Mouse (Mus musculus) limb, embryonic 15.5 days (tissue): ENCODE results near the gene Rnf180. TPM values are rescaled to one million over a fixed set of nuclear protein-coding genes. Genes with fewer than 3 reads are reported as not detected.

Source experiments
- ATAC-seq: fragments of 200-750 bp; cut with Nextera tagmentation; 2 replicates; pipeline ENCODE4 v1.8.0; 2017; ENCODE audit warnings: low read depth, moderate TSS enrichment; ENCODE audit not compliant: insufficient number of reproducible peaks, low FRiP score, low TSS enrichment
- H3K27ac ChIP-seq: fragments of 300-500 bp; sonication (generic); 2 replicates; pipeline ENCODE4 v1.5.1; 2015; ENCODE audit warnings: moderate library complexity, mild to moderate bottlenecking, inconsistent platforms
- H3K27me3 ChIP-seq: fragments of 300-500 bp; sonication (generic); 2 replicates; pipeline ENCODE4 v1.6.1; 2015; ENCODE audit warnings: inconsistent platforms
- H3K36me3 ChIP-seq: fragments of 300-500 bp; sonication (generic); 2 replicates; pipeline ENCODE4 v1.6.1; 2015; ENCODE audit warnings: inconsistent platforms
- H3K4me1 ChIP-seq: fragments of 300-500 bp; sonication (generic); 2 replicates; pipeline ENCODE4 v1.6.1; 2015; ENCODE audit warnings: inconsistent platforms
- H3K4me2 ChIP-seq: fragments of 300-500 bp; sonication (generic); 2 replicates; pipeline ENCODE4 v1.6.1; 2015; ENCODE audit warnings: mild to moderate bottlenecking, inconsistent platforms
- H3K4me3 ChIP-seq: fragments of 300-500 bp; sonication (generic); 2 replicates; pipeline ENCODE4 v1.5.1; 2015; ENCODE audit warnings: mild to moderate bottlenecking, inconsistent platforms
- H3K9ac ChIP-seq: fragments of 300-500 bp; sonication (generic); 2 replicates; pipeline ENCODE4 v1.6.1; 2015; ENCODE audit warnings: inconsistent platforms
- H3K9me3 ChIP-seq: fragments of 300-500 bp; sonication (generic); 2 replicates; pipeline ENCODE4 v1.6.1; 2016; ENCODE audit warnings: inconsistent platforms
- WGBS: fragments of 180-500 bp; shearing (Covaris S2); methylation state at CpG from one replicate; pipeline ENCODE4 v1.1.7; 2015; 5-methylcytosine and 5-hydroxymethylcytosine counted together
- polyA plus RNA-seq: library from polyadenylated mRNA; unstranded; fragments of >200 nt; fragmentation: Nextera tagmentation; extraction: Ambion mirVana; gene quantifications from 2 replicates; pipeline ENCODE4 v1.2.1, GENCODE M21; 2015

Gene Rnf180
- polyA plus RNA-seq, 1 experiment from 2014 or later, result 7.7 TPM

- WGBS, result 85% methylated on average over 5 of the region's 5 CpGs
- no peaks in the 10 kb centered on the region for H3K4me1 ChIP-seq
- H3K9me3 ChIP-seq, result no peaks in the 10 kb centered on the region
- no peaks in the 10 kb centered on the region for H3K27me3 ChIP-seq
- no peak overlapping the region for H3K9ac ChIP-seq
- no peak overlapping the region for H3K27ac ChIP-seq
- no peaks in the 10 kb centered on the region for H3K36me3 ChIP-seq
- no peak overlapping the region for H3K4me2 ChIP-seq
- ATAC-seq, result no peak
- H3K4me3 ChIP-seq, result no peak overlapping the region
Measured at GRCm38 (mm10) chr13:105180781-105181180, 113.8 kb downstream of the Rnf180 start.

- Histone ChIP-seq H3K4me3 (no peak overlapping the region), H3K4me1 (no peaks in the 10 kb centered on the region), H3K36me3 (no peaks in the 10 kb centered on the region), H3K27ac (no peak overlapping the region), H3K9ac (no peak overlapping the region), H3K9me3 (no peaks in the 10 kb centered on the region), H3K4me2 (no peak overlapping the region), H3K27me3 (no peaks in the 10 kb centered on the region)
- 77% methylated on average over 6 of the region's 6 CpGs for whole genome bisulfite sequencing
- ATAC-seq, result no peak
Measured at GRCm38 (mm10) chr13:105165441-105165840, 129.2 kb downstream of the Rnf180 start.

- 43% methylated on average over 4 of the region's 4 CpGs for WGBS
- Histone ChIP-seq H3K27me3 (no peaks in the 10 kb centered on the region), H3K4me1 (no peaks in the 10 kb centered on the region), H3K9me3 (no peaks in the 10 kb centered on the region), H3K27ac (no peak overlapping the region), H3K4me2 (no peak overlapping the region), H3K4me3 (no peak overlapping the region), H3K9ac (no peak overlapping the region), H3K36me3 (no peaks in the 10 kb centered on the region)
- no peak for ATAC-seq
Measured at GRCm38 (mm10) chr13:105153955-105154354, 140.7 kb downstream of the Rnf180 start.

GRCm38 (mm10) chr13:105150006-105150405 is 144.6 kb downstream of the Rnf180 start:
- no peak overlapping the region for H3K4me3 ChIP-seq
- no peaks in the 10 kb centered on the region for H3K27me3 ChIP-seq
- no peaks in the 10 kb centered on the region for H3K9me3 ChIP-seq
- H3K4me1 ChIP-seq, result no peaks in the 10 kb centered on the region
- WGBS, result 76% methylated on average over 3 of the region's 3 CpGs
- no peak overlapping the region for H3K4me2 ChIP-seq
- ATAC-seq, result no peak
- H3K27ac ChIP-seq, result no peak overlapping the region
- H3K36me3 ChIP-seq, result no peaks in the 10 kb centered on the region
- H3K9ac ChIP-seq, result no peak overlapping the region

GRCm38 (mm10) chr13:105147795-105148418 is 146.7 kb downstream of the Rnf180 start:
- Histone ChIP-seq H3K27ac (no peak overlapping the region), H3K9me3 (no peaks in the 10 kb centered on the region), H3K9ac (no peak overlapping the region), H3K4me1 (no peaks in the 10 kb centered on the region), H3K4me3 (no peak overlapping the region), H3K4me2 (no peak overlapping the region), H3K27me3 (no peaks in the 10 kb centered on the region), H3K36me3 (no peaks in the 10 kb centered on the region)
- no peak for ATAC-seq
- WGBS, result 57% methylated on average over 4 of the region's 4 CpGs

- Histone ChIP-seq H3K36me3 (no peaks in the 10 kb centered on the region), H3K4me2 (no peak overlapping the region), H3K9me3 (no peaks in the 10 kb centered on the region), H3K4me3 (no peak overlapping the region), H3K4me1 (no peaks in the 10 kb centered on the region), H3K27me3 (no peaks in the 10 kb centered on the region), H3K9ac (no peak overlapping the region), H3K27ac (no peak overlapping the region)
- no peak for ATAC-seq
- WGBS, result 6% methylated on average over 1 of the region's 1 CpGs
Measured at GRCm38 (mm10) chr13:105146827-105147226, 147.8 kb downstream of the Rnf180 start.

- Histone ChIP-seq H3K27ac (no peak overlapping the region), H3K9ac (no peak overlapping the region), H3K4me3 (no peak overlapping the region), H3K9me3 (no peaks in the 10 kb centered on the region), H3K4me1 (no peaks in the 10 kb centered on the region), H3K36me3 (no peaks in the 10 kb centered on the region), H3K27me3 (no peaks in the 10 kb centered on the region), H3K4me2 (no peak overlapping the region)
- no peak for ATAC-seq
- 77% methylated on average over 4 of the region's 4 CpGs for WGBS
Measured at GRCm38 (mm10) chr13:105139881-105140280, 154.7 kb downstream of the Rnf180 start.

- H3K27me3 ChIP-seq, result no peaks in the 10 kb centered on the region
- H3K4me2 ChIP-seq, result no peak overlapping the region
- no peaks in the 10 kb centered on the region for H3K36me3 ChIP-seq
- no peak overlapping the region for H3K27ac ChIP-seq
- H3K4me1 ChIP-seq, result no peaks in the 10 kb centered on the region
- no peaks in the 10 kb centered on the region for H3K9me3 ChIP-seq
- WGBS, result 72% methylated on average over 5 of the region's 5 CpGs
- H3K9ac ChIP-seq, result no peak overlapping the region
- no peak overlapping the region for H3K4me3 ChIP-seq
- no peak for ATAC-seq
Measured at GRCm38 (mm10) chr13:105134397-105134796, 160.2 kb downstream of the Rnf180 start.

- ATAC-seq, result no peak
Measured at GRCm38 (mm10) chr13:105132776-105133175, 161.8 kb downstream of the Rnf180 start.

GRCm38 (mm10) chr13:105132370-105132769 is 162.2 kb downstream of the Rnf180 start:
- Histone ChIP-seq H3K4me3 (no peak overlapping the region), H3K9me3 (no peaks in the 10 kb centered on the region), H3K36me3 (no peaks in the 10 kb centered on the region), H3K4me2 (no peak overlapping the region), H3K27ac (no peak overlapping the region), H3K4me1 (no peaks in the 10 kb centered on the region), H3K9ac (no peak overlapping the region), H3K27me3 (no peaks in the 10 kb centered on the region)
- 57% methylated on average over 6 of the region's 6 CpGs for WGBS
- ATAC-seq, result no peak

More at GRCm38 (mm10) chr13:105132776-105133175, 161.8 kb downstream of the Rnf180 start:
- Histone ChIP-seq H3K4me1 (no peaks in the 10 kb centered on the region), H3K27ac (no peak overlapping the region), H3K9ac (no peak overlapping the region), H3K4me3 (no peak overlapping the region), H3K4me2 (no peak overlapping the region), H3K36me3 (no peaks in the 10 kb centered on the region), H3K9me3 (no peaks in the 10 kb centered on the region), H3K27me3 (no peaks in the 10 kb centered on the region)
- WGBS, result 72% methylated on average over 2 of the region's 2 CpGs

- Histone ChIP-seq H3K27ac (no peak overlapping the region), H3K4me1 (no peaks in the 10 kb centered on the region), H3K4me3 (no peak overlapping the region), H3K9ac (no peak overlapping the region), H3K27me3 (no peaks in the 10 kb centered on the region), H3K36me3 (no peaks in the 10 kb centered on the region), H3K4me2 (no peak overlapping the region), H3K9me3 (no peaks in the 10 kb centered on the region)
- no peak for ATAC-seq
- WGBS, result 66% methylated on average over 6 of the region's 6 CpGs
Measured at GRCm38 (mm10) chr13:105130080-105130479, 164.5 kb downstream of the Rnf180 start.

GRCm38 (mm10) chr13:105122092-105122491 is 172.5 kb downstream of the Rnf180 start:
- no peak overlapping the region for H3K27ac ChIP-seq
- no peaks in the 10 kb centered on the region for H3K36me3 ChIP-seq
- no peak overlapping the region for H3K4me3 ChIP-seq
- H3K4me1 ChIP-seq, result no peaks in the 10 kb centered on the region
- 89% methylated on average over 3 of the region's 3 CpGs for WGBS
- H3K4me2 ChIP-seq, result no peak overlapping the region
- no peak overlapping the region for H3K9ac ChIP-seq
- H3K9me3 ChIP-seq, result no peaks in the 10 kb centered on the region
- no peak for ATAC-seq
- no peaks in the 10 kb centered on the region for H3K27me3 ChIP-seq

GRCm38 (mm10) chr13:105121617-105122016 is 173.0 kb downstream of the Rnf180 start:
- Histone ChIP-seq H3K27ac (no peak overlapping the region), H3K27me3 (no peaks in the 10 kb centered on the region), H3K36me3 (no peaks in the 10 kb centered on the region), H3K4me3 (no peak overlapping the region), H3K4me2 (no peak overlapping the region), H3K4me1 (no peaks in the 10 kb centered on the region), H3K9ac (no peak overlapping the region), H3K9me3 (no peaks in the 10 kb centered on the region)
- ATAC-seq, result no peak
